Mouse (Mus musculus): ENCODE results near the gene Nhlh2.
A peak's percentile ranks its signal among the peaks of the same experiment; 100 is the strongest.

Gene Nhlh2

DNA sequence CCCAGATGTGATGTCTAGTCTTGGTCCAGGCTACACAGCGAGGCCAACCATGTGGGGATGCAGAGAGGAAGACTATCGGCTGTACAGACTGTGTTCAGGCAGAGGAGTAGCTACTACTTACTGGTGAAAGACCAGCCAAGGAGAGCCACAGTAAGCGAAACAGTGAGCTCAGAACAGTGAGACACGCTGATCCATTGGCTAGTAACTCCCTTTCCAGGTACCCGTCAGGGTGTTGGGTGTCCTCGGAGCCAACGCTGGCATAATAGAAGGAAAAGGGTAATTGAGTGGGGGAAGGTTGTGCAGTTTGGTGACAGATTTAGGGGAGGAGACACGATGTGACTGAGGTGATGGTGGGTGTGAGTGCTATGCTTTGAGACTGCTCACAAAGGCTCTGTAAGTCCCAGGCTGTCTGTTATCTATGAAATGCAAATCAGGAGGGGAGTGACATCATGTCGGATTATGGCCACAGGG lies 15.1 kb downstream of the Nhlh2 start:
- no peak for DNase-seq (ENCODE audit: low read depth, low spot score)

GRCm38 (mm10) chr3:102025659-102026058 lies 15.8 kb downstream of the Nhlh2 start:
- no peak for DNase-seq (ENCODE audit: low read depth, low spot score)

DNA sequence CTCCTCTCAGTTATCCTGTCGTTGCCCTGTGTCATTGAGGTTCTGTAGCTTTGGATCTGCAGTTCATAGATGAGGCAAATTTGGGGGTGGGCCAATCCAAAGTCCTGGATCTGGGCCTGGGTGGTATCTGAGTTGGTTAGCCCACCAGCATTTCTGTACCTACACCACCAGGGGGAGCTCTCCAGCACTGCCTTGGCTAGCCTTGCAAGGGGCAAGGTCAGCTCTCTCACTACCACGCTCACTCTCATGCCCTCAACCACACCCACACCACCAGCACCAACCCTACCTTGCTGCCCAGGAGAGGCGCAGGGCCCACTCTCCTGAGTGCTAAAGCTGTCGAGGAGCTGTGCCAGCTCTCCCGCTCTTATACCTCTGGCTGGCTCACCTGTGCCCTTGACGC lies 18.0 kb downstream of the Nhlh2 start:
- DNase-seq (ENCODE audit: low read depth, low spot score) = no peak

DNA sequence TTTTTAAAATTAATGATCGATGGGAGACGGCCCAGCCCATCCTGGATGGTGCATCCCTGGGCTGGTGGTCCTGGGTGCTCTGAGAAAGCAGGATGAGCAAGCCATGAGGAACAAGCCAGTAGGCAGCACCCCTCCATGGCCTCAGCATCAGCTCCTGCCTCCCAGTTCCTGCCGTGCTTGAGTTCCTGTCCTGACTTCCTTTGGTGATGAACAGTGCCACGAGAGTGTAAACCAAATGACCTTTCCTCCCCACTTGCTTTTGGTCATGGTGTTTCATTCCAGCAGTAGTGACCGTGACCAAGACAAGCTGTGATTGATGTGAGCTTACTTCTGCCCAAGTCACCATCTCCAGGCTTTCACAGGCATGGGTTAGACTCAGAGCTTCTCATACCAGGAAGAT lies 27.9 kb downstream of the Nhlh2 start:
- DNase-seq (ENCODE audit: low read depth, low spot score) = no peak

GRCm38 (mm10) chr3:102038608-102039007 lies 28.7 kb downstream of the Nhlh2 start:
- no peak for DNase-seq (ENCODE audit: low read depth, low spot score)

DNA sequence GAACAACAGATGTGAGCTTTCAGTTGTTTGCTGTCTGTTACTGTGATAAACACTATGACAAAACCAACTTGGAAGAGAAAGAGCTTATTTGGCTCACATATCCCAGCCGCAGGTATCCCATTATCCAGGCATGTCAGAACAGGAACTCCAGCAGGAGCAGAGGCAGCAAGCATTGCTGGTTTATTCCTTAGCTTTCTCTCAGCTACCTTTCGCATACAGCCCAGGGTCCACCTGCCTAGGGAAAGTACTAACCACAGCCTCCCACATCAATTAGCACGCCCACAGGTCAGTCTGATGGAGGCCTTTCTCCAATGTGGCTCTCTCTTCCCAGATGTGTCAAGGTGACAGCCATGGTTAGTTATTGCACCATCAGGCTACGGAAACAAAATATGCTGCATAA lies 31.8 kb downstream of the Nhlh2 start:
- no peak for DNase-seq (ENCODE audit: low read depth, low spot score)

DNA sequence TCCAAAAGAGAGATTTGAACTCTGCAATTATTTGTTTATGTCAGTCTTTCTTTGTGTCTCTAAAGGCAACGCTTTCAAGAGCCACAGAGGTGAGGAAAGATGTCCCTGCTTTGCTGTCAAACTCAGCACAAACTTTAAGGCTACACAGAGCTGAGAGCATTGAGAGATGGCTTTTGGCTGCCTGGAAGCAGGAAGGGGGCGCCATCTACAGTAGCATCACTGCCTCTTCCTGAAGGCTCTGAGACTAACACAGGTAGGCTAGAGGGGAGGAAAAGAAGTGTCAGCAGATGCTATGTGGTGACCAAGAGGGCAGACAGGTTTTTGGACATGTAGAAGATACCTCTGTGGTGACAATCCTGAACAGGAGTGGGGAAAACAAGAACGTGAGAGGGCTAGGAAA lies 35.2 kb downstream of the Nhlh2 start:
- DNase-seq (ENCODE audit: low read depth, low spot score) = no peak

GRCm38 (mm10) chr3:102047532-102047931 lies 37.7 kb downstream of the Nhlh2 start:
- no peak for DNase-seq (ENCODE audit: low read depth, low spot score)

DNA sequence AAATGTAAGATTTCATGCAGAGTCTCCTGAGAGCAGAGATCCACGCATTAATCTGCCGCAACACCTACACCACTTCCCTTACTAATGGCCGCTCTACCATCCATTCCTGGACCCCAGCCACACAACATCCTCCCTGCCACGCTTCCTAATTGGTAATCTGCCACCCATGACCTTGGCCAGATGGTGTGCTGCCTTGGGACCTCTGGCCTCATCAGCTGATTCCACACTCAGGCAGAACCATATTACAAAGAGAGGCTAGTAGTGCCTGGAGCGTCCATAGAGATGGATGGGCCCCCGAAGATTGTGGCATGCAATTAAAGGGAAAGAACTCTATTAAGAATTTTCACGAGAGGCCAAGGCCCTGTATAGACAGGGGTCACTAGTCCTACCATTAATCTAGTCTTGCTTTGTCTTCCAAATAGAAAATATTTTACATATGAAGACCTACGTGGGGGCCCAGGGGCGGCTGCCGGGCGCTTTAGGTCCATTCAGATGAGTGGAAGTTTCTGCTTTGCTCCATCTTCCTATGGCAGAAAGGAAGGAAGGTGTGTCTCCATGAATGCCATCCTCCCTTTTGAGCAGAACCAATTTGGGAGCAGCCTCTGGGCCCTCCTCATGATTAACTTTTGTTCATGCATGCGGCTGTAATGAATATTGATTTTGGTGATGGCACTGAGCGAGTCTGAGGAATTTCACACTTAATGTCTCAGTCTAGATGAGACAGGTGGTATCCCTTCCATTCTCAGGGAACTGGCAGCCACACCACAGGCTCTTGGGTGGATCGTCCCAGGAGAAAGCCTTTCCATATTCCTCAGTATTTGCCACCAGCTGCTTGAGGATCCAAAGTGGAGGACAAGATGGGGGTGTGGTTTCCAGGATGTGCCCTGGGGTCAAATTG lies 39.6 kb downstream of the Nhlh2 start:
- DNase-seq (ENCODE audit: low read depth, low spot score) = no peak

DNA sequence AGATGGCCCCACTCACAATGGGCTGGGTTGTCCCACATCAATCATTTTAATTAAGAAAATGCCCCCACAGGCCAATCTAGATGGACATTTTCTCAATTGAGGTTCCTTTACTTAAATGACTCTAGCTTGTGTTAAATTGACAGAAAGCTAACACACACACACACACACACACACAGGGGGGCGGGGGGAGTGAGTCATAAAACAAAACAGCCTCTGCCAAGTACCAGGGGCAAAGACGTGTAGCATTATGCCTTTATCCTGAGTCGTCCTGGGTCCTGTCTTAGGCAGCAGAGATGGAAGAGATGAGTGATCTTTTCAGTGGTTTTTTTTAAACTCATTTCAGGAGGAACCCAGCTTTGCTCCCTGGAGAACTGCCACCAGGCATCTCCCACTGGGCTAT lies 42.2 kb downstream of the Nhlh2 start:
- no peak for DNase-seq (ENCODE audit: low read depth, low spot score)

DNA sequence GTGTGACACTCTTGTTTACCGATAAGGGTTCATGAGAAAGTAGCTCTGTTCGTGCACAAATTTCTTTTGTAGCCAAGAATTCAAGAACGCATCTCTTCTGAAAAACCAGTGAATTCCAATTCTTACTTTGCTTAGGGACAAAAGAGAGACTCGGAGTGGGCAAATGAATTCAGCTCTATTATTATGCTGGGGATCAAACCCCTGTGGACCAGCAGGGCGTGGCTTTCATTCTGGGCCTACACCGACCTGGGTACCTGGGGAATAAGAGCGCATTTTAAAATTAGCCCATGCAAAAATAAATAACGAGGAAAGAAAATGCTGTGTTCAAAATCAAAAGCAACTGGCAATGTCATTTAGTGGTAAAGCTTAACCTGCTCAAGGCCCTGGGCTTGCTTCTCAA lies 43.4 kb downstream of the Nhlh2 start:
- no peak for DNase-seq (ENCODE audit: low read depth, low spot score)

DNA sequence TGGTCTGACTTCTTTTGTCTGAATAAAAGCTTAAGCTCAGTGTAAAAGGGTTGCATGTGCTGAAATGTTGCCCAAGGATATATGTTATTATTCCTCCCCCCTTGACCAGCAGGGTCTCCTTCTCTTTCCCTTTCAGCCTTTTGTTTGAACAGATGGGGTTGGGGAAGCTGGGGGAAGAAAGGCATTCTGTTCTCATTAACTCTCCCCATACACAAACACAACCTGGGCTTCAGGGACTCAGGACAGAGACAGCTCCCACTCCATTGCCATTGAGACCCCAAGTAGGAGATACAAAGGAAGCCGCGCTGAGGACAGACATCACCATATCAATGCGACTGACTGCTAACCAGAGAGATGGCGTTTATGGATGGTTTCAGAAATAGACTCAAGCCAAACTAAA lies 46.0 kb downstream of the Nhlh2 start:
- no peak for DNase-seq (ENCODE audit: low read depth, low spot score)

DNA sequence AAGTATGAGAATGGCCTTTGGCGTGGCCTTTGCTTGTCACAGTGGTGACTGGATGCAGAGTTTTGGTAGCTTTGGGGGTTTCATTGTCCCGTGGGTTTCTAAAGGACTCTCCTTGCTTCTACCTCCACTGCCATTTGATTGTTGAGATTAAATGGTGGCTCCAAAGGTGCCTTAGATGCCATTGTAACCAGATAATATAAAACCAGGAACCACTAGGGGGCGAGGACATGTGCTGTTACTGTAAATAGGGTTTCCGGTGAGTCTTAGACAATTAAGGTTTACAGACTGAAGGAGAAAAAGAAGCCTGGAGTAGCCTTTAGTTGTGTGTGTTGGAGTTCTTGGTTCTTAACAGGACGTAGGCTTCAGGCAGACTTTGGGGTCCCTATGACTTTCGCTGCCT lies 50.2 kb downstream of the Nhlh2 start:
- DNase-seq (ENCODE audit: low read depth, low spot score) = no peak

- DNase-seq (ENCODE audit: low read depth, low spot score) = peak; percentile 44
Observed at GRCm38 (mm10) chr3:102061923-102062670, 52.2 kb downstream of the Nhlh2 start.

GRCm38 (mm10) chr3:102062671-102063010 lies 52.8 kb downstream of the Nhlh2 start:
- peak; percentile 22 for DNase-seq (ENCODE audit: low read depth, low spot score)

- no peak for DNase-seq (ENCODE audit: low read depth, low spot score)
Observed at GRCm38 (mm10) chr3:102063273-102064120, 53.6 kb downstream of the Nhlh2 start.

DNA sequence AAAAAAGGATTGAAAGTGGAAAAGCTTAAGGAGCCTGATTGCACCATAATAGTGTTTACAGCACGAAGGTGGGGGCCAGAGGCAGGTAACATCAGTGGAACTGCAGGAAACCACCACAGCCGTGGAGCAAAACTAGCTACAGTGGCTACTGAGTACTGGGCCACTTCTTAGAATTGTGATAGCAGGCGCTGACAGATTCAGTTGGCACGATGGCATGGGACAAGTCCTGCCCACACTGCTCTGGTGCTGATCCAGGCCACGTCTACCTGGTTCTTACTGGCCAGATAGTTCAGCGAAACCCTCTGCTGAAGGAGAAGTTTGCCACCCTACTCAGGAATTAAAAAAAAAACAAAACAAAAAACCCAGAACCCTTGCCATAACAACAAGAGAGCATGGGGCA lies 54.7 kb downstream of the Nhlh2 start:
- DNase-seq (ENCODE audit: low read depth, low spot score) = no peak
